Mouse (Mus musculus) spleen, adult 2 months (tissue): ENCODE results near the gene Lgr5. TPM values are rescaled to one million over a fixed set of nuclear protein-coding genes. Genes with fewer than 3 reads are reported as not detected.

Experiments used
- DNase-seq, 2 experiments: peaks; one replicate each; pipeline versions ENCODE4 v3.0.0 to v3.0.0-alpha.2; 2012 to 2021; ENCODE audit warnings: low spot score in 2 of 2, low read depth in 1 of 2
- H3K27ac ChIP-seq: fragments of 200-500 bp; 2 replicates; pipeline ENCODE4 v1.5.1; 2012; ENCODE audit warnings: low read length, inconsistent platforms; ENCODE audit not compliant: insufficient read depth
- H3K27me3 ChIP-seq: fragments of 200-500 bp; 2 replicates; pipeline ENCODE4 v1.6.1; 2012; ENCODE audit warnings: mild to moderate bottlenecking, moderate library complexity, low read length, inconsistent platforms; ENCODE audit not compliant: control insufficient read depth, insufficient read depth
- H3K36me3 ChIP-seq: fragments of 200-500 bp; 2 replicates; pipeline ENCODE4 v1.6.1; 2012; ENCODE audit warnings: mild to moderate bottlenecking, low read length, inconsistent platforms; ENCODE audit not compliant: control insufficient read depth, insufficient read depth
- H3K4me1 ChIP-seq: fragments of 200-500 bp; 2 replicates; pipeline ENCODE4 v1.6.1; 2011; ENCODE audit warnings: inconsistent platforms; ENCODE audit not compliant: control insufficient read depth, insufficient read depth, insufficient read length
- H3K4me3 ChIP-seq: fragments of 200-500 bp; 2 replicates; pipeline ENCODE4 v1.5.1; 2011; ENCODE audit warnings: mild to moderate bottlenecking, inconsistent platforms; ENCODE audit not compliant: insufficient read depth, insufficient read length; ENCODE audit errors: extremely low read depth
- CTCF ChIP-seq: fragments of 200-500 bp; IDR thresholded peaks from 2 replicates; pipeline ENCODE4 v1.5.1; 2011; ENCODE audit warnings: mild to moderate bottlenecking, inconsistent platforms; ENCODE audit not compliant: insufficient read depth, insufficient read length, insufficient replicate concordance; ENCODE audit errors: extremely low read depth
- POLR2A ChIP-seq: fragments of 200-500 bp; IDR thresholded peaks from 2 replicates; pipeline ENCODE4 v1.6.1; 2011; ENCODE audit warnings: low read depth, low read length, inconsistent platforms
- WGBS: fragments of 180-500 bp; shearing (Covaris S2); methylation state at CpG from one replicate; pipeline ENCODE4 v1.1.7; 2018; 5-methylcytosine and 5-hydroxymethylcytosine counted together
- polyA plus RNA-seq: library from polyadenylated mRNA; depleted of rRNA; stranded (reverse); fragments of >200 nt; gene quantifications from 2 replicates; pipeline ENCODE4 v1.2.3, GENCODE M21; 2012; rRNA removed

Gene Lgr5
- 0.12 and 0.16 TPM in 2 replicates for polyA plus RNA-seq

- DNase-seq, result no peak
- Histone ChIP-seq H3K36me3 (no peaks in the 10 kb centered on the region), H3K4me3 (peak within 1 kb of the TSS; percentile 24), H3K4me1 (peaks cover 10% of the 10 kb centered on the region), H3K27ac (no peak within 1 kb of the TSS), H3K27me3 (peaks cover 12% of the 10 kb centered on the region)
- no peak for TF ChIP-seq CTCF
- no peak for TF ChIP-seq POLR2A
- 1% methylated on average over 47 of the region's 47 CpGs for WGBS
Observed at GRCm38 (mm10) chr10:115587301-115587969, at the start of gene Lgr5. TSS of gene Lgr5 (minus strand) at chr10:115587780.

GRCm38 (mm10) chr10:115626678-115627077, 39.1 kb upstream of the Lgr5 start:
- Histone ChIP-seq H3K27ac (no peak overlapping the region), H3K36me3 (no peaks in the 10 kb centered on the region), H3K27me3 (no peaks in the 10 kb centered on the region), H3K4me3 (no peak overlapping the region), H3K4me1 (no peaks in the 10 kb centered on the region; the same call in 1 of the 2 replicates)
- WGBS, result 92% methylated on average over 6 of the region's 6 CpGs
- no peak for DNase-seq
- TF ChIP-seq POLR2A (no peak), CTCF (no peak)

- Histone ChIP-seq H3K27ac (no peak overlapping the region), H3K27me3 (no peaks in the 10 kb centered on the region), H3K4me1 (no peaks in the 10 kb centered on the region; the same call in 1 of the 2 replicates), H3K36me3 (no peaks in the 10 kb centered on the region), H3K4me3 (no peak overlapping the region)
- TF ChIP-seq CTCF (no peak), POLR2A (no peak)
- no peak for DNase-seq
- 89% methylated on average over 2 of the region's 2 CpGs for WGBS
Observed at GRCm38 (mm10) chr10:115624957-115625356, 37.4 kb upstream of the Lgr5 start.

- no peaks in the 10 kb centered on the region for H3K27me3 ChIP-seq
- peak in 1 of 2 experiments; percentile 11 for DNase-seq
- no peak overlapping the region for H3K4me3 ChIP-seq
- H3K36me3 ChIP-seq, result no peaks in the 10 kb centered on the region
- TF ChIP-seq POLR2A (no peak), CTCF (no peak)
- 25% methylated on average over 15 of the region's 15 CpGs for WGBS
- H3K4me1 ChIP-seq, result no peaks in the 10 kb centered on the region; the same call in 1 of the 2 replicates
- H3K27ac ChIP-seq, result no peak overlapping the region
Observed at GRCm38 (mm10) chr10:115623956-115624671, 36.5 kb upstream of the Lgr5 start.

- no peak for TF ChIP-seq POLR2A
- no peak for TF ChIP-seq CTCF
- H3K27ac ChIP-seq, result no peak overlapping the region
- no peaks in the 10 kb centered on the region for H3K36me3 ChIP-seq
- H3K4me1 ChIP-seq, result no peaks in the 10 kb centered on the region; the same call in 1 of the 2 replicates
- WGBS, result 74% methylated on average over 7 of the region's 7 CpGs
- no peaks in the 10 kb centered on the region for H3K27me3 ChIP-seq
- H3K4me3 ChIP-seq, result no peak overlapping the region
- no peak for DNase-seq
Observed at GRCm38 (mm10) chr10:115623481-115623880, 35.9 kb upstream of the Lgr5 start.

- no peak for TF ChIP-seq POLR2A
- TF ChIP-seq CTCF, result no peak
- H3K36me3 ChIP-seq, result no peaks in the 10 kb centered on the region
- no peak for DNase-seq
- H3K27ac ChIP-seq, result no peak overlapping the region
- H3K27me3 ChIP-seq, result peaks cover 1% of the 10 kb centered on the region; the same call in 1 of the 2 replicates
- WGBS, result 27% methylated on average over 15 of the region's 15 CpGs
- H3K4me3 ChIP-seq, result no peak overlapping the region
- no peaks in the 10 kb centered on the region for H3K4me1 ChIP-seq
Observed at GRCm38 (mm10) chr10:115618288-115618856, 30.8 kb upstream of the Lgr5 start.
